Mouse (Mus musculus): ENCODE data around the gene Mical2. TPM values are rescaled to one million over a fixed set of nuclear protein-coding genes. Genes with fewer than 3 reads are reported as not detected.
A peak's percentile ranks its signal among the peaks of the same experiment; 100 is the strongest.

The Mical2 gene
- polyA plus RNA-seq, 1 experiment from 2014 or later = 0.78 TPM

DNA sequence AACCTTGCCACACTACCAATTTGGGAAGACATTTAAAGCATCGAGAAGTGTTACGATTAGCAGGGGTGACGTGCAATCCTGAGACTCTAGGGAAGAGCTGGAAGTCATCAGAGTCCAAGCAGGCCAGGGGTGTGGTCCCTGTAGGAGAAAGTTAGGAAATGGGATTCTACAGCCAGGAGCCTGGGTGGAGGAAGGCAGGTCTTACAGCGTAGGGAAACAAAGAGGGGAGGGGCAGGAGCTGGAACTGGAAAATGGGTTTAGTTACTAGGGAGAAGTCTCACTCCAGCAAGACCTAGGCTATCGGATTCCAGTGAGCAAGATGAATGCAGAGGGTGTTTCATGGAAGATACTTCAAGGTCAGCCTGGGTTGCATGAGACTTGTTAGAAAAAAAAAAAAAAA, 8.9 kb upstream of the Mical2 start:
- 71% methylated on average over 5 of the region's 5 CpGs for WGBS
- no peaks in the 10 kb centered on the region for H3K9me3 ChIP-seq (replicated peaks)
- H3K4me3 ChIP-seq = no peak overlapping the region
- no peak for DNase-seq (ENCODE audit: low spot score)
- H3K27ac ChIP-seq (replicated peaks) = no peak overlapping the region
- H3K4me1 ChIP-seq = peaks cover 23% of the 10 kb centered on the region
- no peaks in the 10 kb centered on the region for H3K36me3 ChIP-seq
- H3K27me3 ChIP-seq (ENCODE audit: low read depth, poor library complexity, severe bottlenecking) = no peaks in the 10 kb centered on the region; the same call in 1 of the 2 replicates

DNA sequence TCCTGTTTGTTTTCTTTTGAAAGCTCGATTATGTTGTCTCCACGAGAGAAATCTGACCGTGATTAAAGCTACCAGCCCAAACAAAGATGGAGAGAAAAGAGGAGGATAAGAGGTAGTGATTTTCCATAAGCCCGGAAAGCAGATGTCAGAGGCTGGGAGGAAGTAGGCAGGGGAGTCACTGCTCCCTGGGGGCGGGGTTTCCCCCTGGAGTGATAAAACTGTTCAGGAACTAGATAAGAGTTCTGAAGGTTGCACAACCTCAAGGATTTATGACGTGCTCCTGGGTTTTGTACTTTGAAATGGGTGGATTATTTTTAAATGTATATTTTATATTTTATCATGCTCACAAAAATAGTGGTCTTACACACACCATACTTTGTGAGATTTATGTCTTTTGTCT, 8.4 kb upstream of the Mical2 start:
- Histone ChIP-seq H3K27me3 (ENCODE audit: low read depth, poor library complexity, severe bottlenecking) (peaks cover 2% of the 10 kb centered on the region; the same call in 1 of the 2 replicates), H3K27ac (replicated peaks) (no peak overlapping the region), H3K36me3 (no peaks in the 10 kb centered on the region), H3K9me3 (replicated peaks) (no peaks in the 10 kb centered on the region), H3K4me3 (no peak overlapping the region), H3K4me1 (peaks cover 23% of the 10 kb centered on the region)
- no peak for DNase-seq (ENCODE audit: low spot score)
- WGBS = 63% methylated on average over 6 of the region's 6 CpGs

DNA sequence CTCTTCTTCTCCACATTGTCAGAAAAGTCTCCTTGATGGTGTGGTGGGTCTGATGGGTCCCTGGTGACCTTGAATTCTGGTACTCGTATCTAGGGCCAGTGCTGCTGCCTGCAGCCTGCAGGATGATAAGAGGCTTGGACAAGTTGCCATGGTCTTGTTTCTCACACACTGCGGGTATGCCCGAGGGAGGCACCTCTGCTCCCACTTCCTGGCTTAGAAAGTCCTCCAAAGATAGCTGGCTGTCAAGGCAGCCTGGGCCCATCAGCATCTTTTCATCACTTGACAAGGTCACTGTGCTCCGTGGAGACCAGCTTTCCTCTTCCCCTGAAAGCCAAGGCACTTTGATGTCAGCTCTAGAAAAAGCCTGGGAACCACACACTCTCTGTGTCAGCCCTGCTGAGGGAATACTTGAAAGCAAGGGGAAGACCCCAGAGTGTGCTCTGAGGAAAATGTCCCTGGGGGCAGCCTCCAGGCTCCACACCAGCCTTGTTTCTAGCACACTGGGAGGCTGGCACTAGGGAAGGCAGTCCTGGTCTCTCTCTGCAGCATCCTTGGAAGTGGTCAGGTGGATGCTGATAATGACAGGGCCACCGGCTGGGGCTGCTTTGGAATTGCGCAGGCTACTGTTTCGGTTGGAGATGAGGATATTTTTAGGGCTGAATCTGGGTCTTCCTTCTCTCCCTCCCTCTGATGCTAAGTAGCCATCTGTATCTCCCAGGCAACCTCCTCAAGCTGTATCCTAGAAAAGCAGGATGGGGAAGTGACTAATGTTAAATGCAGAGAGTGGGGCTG, 2.7 kb upstream of the Mical2 start:
- Histone ChIP-seq H3K27me3 (ENCODE audit: low read depth, poor library complexity, severe bottlenecking) (peaks cover 56% of the 10 kb centered on the region), H3K36me3 (no peaks in the 10 kb centered on the region), H3K9me3 (replicated peaks) (no peaks in the 10 kb centered on the region), H3K27ac (replicated peaks) (no peak overlapping the region), H3K4me3 (no peak overlapping the region), H3K4me1 (peaks cover 30% of the 10 kb centered on the region)
- WGBS = 76% methylated on average over 7 of the region's 7 CpGs
- no peak for DNase-seq (ENCODE audit: low spot score)

- H3K4me3 ChIP-seq = no peak overlapping the region
- no peaks in the 10 kb centered on the region for H3K36me3 ChIP-seq
- no peaks in the 10 kb centered on the region for H3K9me3 ChIP-seq (replicated peaks)
- no peak for DNase-seq (ENCODE audit: low spot score)
- peaks cover 71% of the 10 kb centered on the region for H3K27me3 ChIP-seq (ENCODE audit: low read depth, poor library complexity, severe bottlenecking)
- 73% methylated on average over 12 of the region's 12 CpGs for WGBS
- peaks cover 36% of the 10 kb centered on the region for H3K4me1 ChIP-seq
- H3K27ac ChIP-seq (replicated peaks) = no peak overlapping the region
These were observed 802 bp upstream of the Mical2 start for GRCm38 (mm10) chr7:112224854-112225253.

DNA sequence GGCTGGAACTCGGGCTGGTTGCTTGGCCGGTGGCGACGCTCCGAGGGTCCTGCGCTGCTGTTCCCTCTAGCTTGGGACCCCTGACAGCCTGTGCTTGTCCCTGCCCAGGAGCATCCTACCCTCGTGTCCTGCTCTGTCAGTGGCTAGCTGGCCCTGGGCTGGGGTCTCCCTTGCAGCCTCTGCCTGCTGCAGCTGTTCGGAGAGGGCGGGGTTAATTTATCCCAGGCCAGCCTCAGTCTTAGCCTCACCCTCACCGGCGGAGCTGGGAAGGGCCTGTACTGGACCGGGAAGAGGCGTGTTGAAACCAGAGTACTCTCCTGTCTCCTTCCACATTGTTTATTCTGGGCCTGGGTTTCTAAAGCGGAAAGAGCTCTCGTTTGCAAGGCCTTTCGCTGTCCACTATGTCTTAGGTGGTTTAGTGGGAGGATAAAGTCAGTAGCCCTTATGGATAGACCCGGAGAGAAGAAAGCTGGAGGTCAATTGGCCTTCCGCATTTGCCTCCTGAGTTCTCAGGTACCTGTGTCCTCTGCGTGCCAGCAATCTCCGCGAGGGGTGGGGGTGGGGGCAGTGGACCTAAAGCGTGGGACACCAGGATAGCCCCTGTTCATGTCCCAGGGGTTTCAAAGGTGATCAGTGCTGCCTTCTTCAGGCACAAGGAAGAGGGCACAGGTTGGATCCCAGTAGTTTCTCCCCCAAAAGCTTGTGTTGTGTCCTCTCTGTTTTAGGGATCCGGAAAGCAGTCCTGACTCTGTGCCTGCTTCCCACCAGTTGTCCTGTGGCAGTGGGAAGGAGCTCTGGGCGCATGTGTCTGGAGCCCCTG, 1.0 kb downstream of the Mical2 start:
- H3K9me3 ChIP-seq (replicated peaks) = no peaks in the 10 kb centered on the region

GRCm38 (mm10) chr7:112227266-112227562, 1.6 kb downstream of the Mical2 start:
- DNase-seq (ENCODE audit: low spot score) = no peak
- Histone ChIP-seq H3K27ac (replicated peaks) (no peak overlapping the region), H3K4me3 (no peak overlapping the region)

More for the DNA sequence above, 1.0 kb downstream of the Mical2 start:
- no peak overlapping the region for H3K27ac ChIP-seq (replicated peaks)
- H3K4me3 ChIP-seq = peak overlapping the region; percentile 69
- peak; percentile 62 for DNase-seq (ENCODE audit: low spot score)
- H3K4me1 ChIP-seq = peaks cover 36% of the 10 kb centered on the region
- 3% methylated on average over 24 of the region's 24 CpGs for WGBS
- peaks cover 74% of the 10 kb centered on the region for H3K27me3 ChIP-seq (ENCODE audit: low read depth, poor library complexity, severe bottlenecking)
- H3K36me3 ChIP-seq = no peaks in the 10 kb centered on the region

GRCm38 (mm10) chr7:112228827-112229498, 3.3 kb downstream of the Mical2 start:
- DNase-seq (ENCODE audit: low spot score) = peak; percentile 20
- no peaks in the 10 kb centered on the region for H3K9me3 ChIP-seq (replicated peaks)
- H3K27ac ChIP-seq (replicated peaks) = no peak overlapping the region
- peaks cover 44% of the 10 kb centered on the region for H3K4me1 ChIP-seq
- 78% methylated on average over 20 of the region's 20 CpGs for WGBS
- no peak overlapping the region for H3K4me3 ChIP-seq
- peaks cover 62% of the 10 kb centered on the region for H3K27me3 ChIP-seq (ENCODE audit: low read depth, poor library complexity, severe bottlenecking)
- H3K36me3 ChIP-seq = no peaks in the 10 kb centered on the region

More at GRCm38 (mm10) chr7:112227266-112227562, 1.6 kb downstream of the Mical2 start:
- Histone ChIP-seq H3K9me3 (replicated peaks) (no peaks in the 10 kb centered on the region), H3K36me3 (no peaks in the 10 kb centered on the region), H3K4me1 (peaks cover 36% of the 10 kb centered on the region), H3K27me3 (ENCODE audit: low read depth, poor library complexity, severe bottlenecking) (peaks cover 78% of the 10 kb centered on the region)
- WGBS = 6% methylated on average over 6 of the region's 6 CpGs

DNA sequence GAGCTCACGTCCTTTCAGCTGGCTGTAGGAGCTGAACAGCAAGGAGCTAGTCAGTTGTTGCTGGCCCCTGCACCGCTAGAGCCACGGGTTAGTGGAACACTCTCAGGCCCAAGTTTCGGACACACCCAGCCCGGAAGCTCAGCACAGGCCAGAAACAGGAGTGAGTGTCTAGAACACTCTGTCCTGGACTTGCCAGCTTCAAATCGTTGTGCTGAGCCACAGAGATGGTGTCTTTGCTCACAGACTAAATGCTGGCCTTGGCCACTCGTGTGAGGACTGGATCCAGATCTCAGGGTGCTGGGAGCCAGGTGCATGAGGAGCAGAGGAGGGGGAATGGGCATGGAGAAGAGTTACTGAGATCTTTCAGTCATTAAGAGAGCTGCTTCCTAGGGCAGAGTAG, 6.1 kb downstream of the Mical2 start:
- WGBS = 83% methylated on average over 7 of the region's 7 CpGs
- no peaks in the 10 kb centered on the region for H3K9me3 ChIP-seq (replicated peaks)
- no peak for DNase-seq (ENCODE audit: low spot score)
- H3K27ac ChIP-seq (replicated peaks) = no peak overlapping the region
- H3K4me1 ChIP-seq = peaks cover 34% of the 10 kb centered on the region
- H3K27me3 ChIP-seq (ENCODE audit: low read depth, poor library complexity, severe bottlenecking) = peaks cover 37% of the 10 kb centered on the region
- no peak overlapping the region for H3K4me3 ChIP-seq
- H3K36me3 ChIP-seq = no peaks in the 10 kb centered on the region

DNA sequence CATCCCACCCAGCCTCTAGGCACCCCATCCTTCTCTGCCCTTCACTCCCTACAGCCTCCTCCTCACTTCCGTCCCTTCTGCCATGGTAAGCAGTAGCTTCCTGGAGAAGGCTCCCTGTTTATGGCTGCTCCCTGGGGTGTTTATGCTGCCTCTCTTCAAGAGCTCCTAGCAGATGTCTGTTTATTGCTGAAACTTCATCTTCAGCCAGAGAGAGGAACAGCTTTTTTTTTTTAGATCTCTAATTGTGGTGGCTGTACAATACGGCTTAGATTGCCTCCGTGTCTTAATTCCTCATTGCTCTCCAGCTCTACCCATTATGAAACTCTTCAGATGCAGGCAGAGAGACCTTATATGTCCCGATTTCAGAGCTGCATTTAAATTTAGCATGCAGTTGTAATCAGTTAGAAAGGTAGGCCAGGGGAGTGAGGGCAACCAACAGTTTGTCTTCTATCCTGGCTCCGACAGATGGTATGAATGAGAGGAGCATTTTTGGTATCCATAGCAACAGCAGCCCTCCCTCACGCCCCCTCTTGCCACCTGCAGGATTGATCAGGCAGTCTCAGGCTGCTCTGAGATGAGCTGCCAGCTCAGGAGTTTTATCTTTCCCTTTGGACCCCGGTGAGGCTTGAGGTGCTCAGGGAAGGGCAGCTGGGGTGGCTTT, 7.8 kb downstream of the Mical2 start:
- Histone ChIP-seq H3K27ac (replicated peaks) (peak overlapping the region; percentile 68), H3K4me3 (no peak overlapping the region), H3K27me3 (ENCODE audit: low read depth, poor library complexity, severe bottlenecking) (peaks cover 20% of the 10 kb centered on the region), H3K4me1 (peaks cover 31% of the 10 kb centered on the region), H3K9me3 (replicated peaks) (no peaks in the 10 kb centered on the region), H3K36me3 (no peaks in the 10 kb centered on the region)
- DNase-seq (ENCODE audit: low spot score) = peak; percentile 39
- 47% methylated on average over 7 of the region's 7 CpGs for WGBS

DNA sequence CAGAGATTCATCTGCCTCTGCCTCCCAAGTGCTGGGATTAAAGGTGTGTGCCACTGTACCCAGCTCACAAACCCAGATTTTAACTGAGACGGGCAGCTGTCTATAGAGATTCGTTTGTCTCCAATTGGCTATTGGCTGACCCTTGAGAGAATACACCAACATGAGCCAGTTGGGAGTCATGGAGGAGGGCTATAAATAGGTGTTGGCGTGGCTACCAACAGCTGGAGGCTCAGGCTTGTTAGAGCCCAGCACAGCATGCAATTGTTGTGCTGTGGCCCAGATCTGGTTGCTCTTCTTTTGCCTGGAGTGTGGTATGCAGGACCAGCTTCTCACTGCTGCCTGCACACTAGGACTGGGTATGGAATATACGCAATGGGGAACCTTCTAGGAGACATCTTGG, 8.8 kb downstream of the Mical2 start:
- Histone ChIP-seq H3K27ac (replicated peaks) (0 out of 2 replicates have a peak overlapping the region, but pooled peaks have one; percentile 25), H3K36me3 (no peaks in the 10 kb centered on the region), H3K4me1 (peaks cover 25% of the 10 kb centered on the region), H3K27me3 (ENCODE audit: low read depth, poor library complexity, severe bottlenecking) (0 out of 2 replicates have a peak, but pooled peaks cover 11% of the 10 kb centered on the region), H3K4me3 (no peak overlapping the region), H3K9me3 (replicated peaks) (no peaks in the 10 kb centered on the region)
- DNase-seq (ENCODE audit: low spot score) = no peak
- WGBS = 71% methylated on average over 4 of the region's 4 CpGs

- H3K4me1 ChIP-seq = peaks cover 25% of the 10 kb centered on the region
- no peak overlapping the region for H3K4me3 ChIP-seq
- H3K27me3 ChIP-seq (ENCODE audit: low read depth, poor library complexity, severe bottlenecking) = 0 out of 2 replicates have a peak, but pooled peaks cover 11% of the 10 kb centered on the region
- 82% methylated on average over 4 of the region's 4 CpGs for WGBS
- no peaks in the 10 kb centered on the region for H3K9me3 ChIP-seq (replicated peaks)
- H3K36me3 ChIP-seq = no peaks in the 10 kb centered on the region
- no peak for DNase-seq (ENCODE audit: low spot score)
- H3K27ac ChIP-seq (replicated peaks) = no peak overlapping the region
These were observed 9.8 kb downstream of the Mical2 start for GRCm38 (mm10) chr7:112235493-112235892.

DNA sequence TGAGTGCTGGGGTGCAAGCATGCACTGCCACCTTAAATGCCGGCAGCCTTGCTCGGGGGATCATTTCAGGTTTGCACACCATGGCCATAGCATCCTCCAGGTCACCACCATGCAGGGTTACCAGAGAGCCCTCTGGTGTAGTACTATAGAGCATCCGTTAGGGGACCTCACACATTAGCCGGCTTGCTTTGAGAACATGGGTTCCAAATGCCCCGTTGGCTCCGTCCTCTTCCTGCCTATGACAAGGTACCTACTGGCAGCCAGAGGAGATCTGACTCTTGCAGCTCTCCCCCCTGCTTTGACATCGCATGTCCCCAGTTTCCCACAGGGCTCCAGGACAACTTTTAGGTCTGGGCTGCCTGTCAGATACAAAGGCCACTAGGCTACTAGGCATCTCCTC, 11.6 kb downstream of the Mical2 start:
- Histone ChIP-seq H3K27ac (replicated peaks) (no peak overlapping the region), H3K4me3 (no peak overlapping the region), H3K9me3 (replicated peaks) (no peaks in the 10 kb centered on the region), H3K4me1 (peaks cover 31% of the 10 kb centered on the region), H3K27me3 (ENCODE audit: low read depth, poor library complexity, severe bottlenecking) (0 out of 2 replicates have a peak, but pooled peaks cover 2% of the 10 kb centered on the region), H3K36me3 (no peaks in the 10 kb centered on the region)
- 91% methylated on average over 7 of the region's 7 CpGs for WGBS
- no peak for DNase-seq (ENCODE audit: low spot score)

Measured in midbrain, embryonic 10.5 days (tissue).